Mouse (Mus musculus) midbrain, postnatal 0 days (tissue): ENCODE measurements at regions not wholly inside any gene's neighbourhood (a gene's known extent, or its start where the extent isn't known, plus 50 kb on each side); places are given as distances from the start of the nearest gene placed in this dataset.
"Not testable (repeated sequence)": the region's sequence is repeated elsewhere in the genome, so short reads cannot be mapped to it uniquely, and the experiment has no call there.

Experiments used
- ATAC-seq: fragments of 200-750 bp; cut with Nextera tagmentation; 2 replicates; pipeline ENCODE4 v1.8.0; 2017; ENCODE audit warnings: moderate number of reproducible peaks, mild to moderate bottlenecking, moderate TSS enrichment, moderate library complexity; ENCODE audit not compliant: low FRiP score
- DNase-seq: peaks from one replicate; pipeline ENCODE4 v3.0.0-alpha.2; 2015; ENCODE audit warnings: low spot score
- H3K27ac ChIP-seq: fragments of 300-500 bp; sonication (generic); 2 replicates; pipeline ENCODE4 v1.5.1; 2014; ENCODE audit warnings: low read depth, mild to moderate bottlenecking, low read length, mixed read lengths
- H3K27me3 ChIP-seq: fragments of 300-500 bp; sonication (generic); 2 replicates; pipeline ENCODE4 v1.6.1; 2014; ENCODE audit warnings: low read length, control low read depth, mixed read lengths; ENCODE audit not compliant: insufficient read depth
- H3K36me3 ChIP-seq: fragments of 300-500 bp; sonication (generic); 2 replicates; pipeline ENCODE4 v1.6.1; 2014; ENCODE audit warnings: low read length, control low read depth, mixed read lengths; ENCODE audit not compliant: insufficient read depth
- H3K4me1 ChIP-seq: fragments of 300-500 bp; sonication (generic); 2 replicates; pipeline ENCODE4 v1.6.1; 2014; ENCODE audit warnings: mild to moderate bottlenecking, control low read depth, antibody characterized with exemption, low read length, mixed read lengths; ENCODE audit not compliant: insufficient read depth
- H3K4me2 ChIP-seq: fragments of 300-500 bp; sonication (generic); 2 replicates; pipeline ENCODE4 v1.6.1; 2014; ENCODE audit warnings: low read depth, mild to moderate bottlenecking, low read length, mixed read lengths; ENCODE audit not compliant: poor library complexity, severe bottlenecking
- H3K4me3 ChIP-seq: fragments of 300-500 bp; sonication (generic); 2 replicates; pipeline ENCODE4 v1.5.1; 2014; ENCODE audit warnings: low read depth, mild to moderate bottlenecking, low read length, moderate library complexity
- H3K9ac ChIP-seq: fragments of 300-500 bp; sonication (generic); replicated peaks from 2 replicates; pipeline ENCODE4 v1.6.1; 2014; ENCODE audit warnings: mild to moderate bottlenecking, low read length, moderate library complexity, mixed read lengths; ENCODE audit not compliant: poor library complexity, severe bottlenecking
- H3K9me3 ChIP-seq: fragments of 300-500 bp; sonication (generic); 2 replicates; pipeline ENCODE4 v1.6.1; 2016; ENCODE audit warnings: low read length, control low read depth
- CTCF ChIP-seq: IDR thresholded peaks from 2 replicates; pipeline ENCODE4 v1.5.1; 2016; ENCODE audit warnings: antibody characterized with exemption, mild to moderate bottlenecking
- WGBS: fragments of 180-500 bp; shearing (Covaris S2); extraction: QIAGEN DNeasy Blood & Tissue Kit; methylation state at CpG from one replicate; pipeline ENCODE4 v1.1.7; 2014; 5-methylcytosine and 5-hydroxymethylcytosine counted together

DNA sequence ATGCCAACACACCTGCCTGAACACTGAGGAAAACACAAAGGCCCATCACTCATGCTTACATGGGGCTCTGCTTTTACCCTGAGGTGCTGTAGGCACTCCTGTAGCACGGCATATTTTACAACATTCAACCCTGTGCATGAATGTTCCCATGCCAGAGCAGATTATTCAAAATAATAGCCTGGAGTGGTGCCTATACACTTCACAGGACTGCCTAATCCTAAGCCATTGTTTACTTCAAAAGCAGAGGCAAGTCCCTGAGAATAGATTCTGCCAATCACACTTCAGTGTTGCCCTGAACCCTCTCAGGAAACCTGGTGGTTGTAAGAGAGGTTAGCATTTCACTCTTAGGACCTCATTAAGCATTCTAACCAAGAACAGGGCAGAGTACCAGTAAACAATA, 828.1 kb downstream of the Ttll7 start:
- DNase-seq (no peak), ATAC-seq (no peak)
- Histone ChIP-seq H3K27me3 (no peaks in the 10 kb centered on the region), H3K27ac (no peak overlapping the region), H3K4me1 (no peaks in the 10 kb centered on the region), H3K4me3 (no peak overlapping the region), H3K9me3 (no peaks in the 10 kb centered on the region), H3K9ac (no peak overlapping the region), H3K36me3 (no peaks in the 10 kb centered on the region), H3K4me2 (no peak overlapping the region)
- no peak for TF ChIP-seq CTCF
- WGBS = 17% methylated on average over 1 of the region's 1 CpGs

DNA sequence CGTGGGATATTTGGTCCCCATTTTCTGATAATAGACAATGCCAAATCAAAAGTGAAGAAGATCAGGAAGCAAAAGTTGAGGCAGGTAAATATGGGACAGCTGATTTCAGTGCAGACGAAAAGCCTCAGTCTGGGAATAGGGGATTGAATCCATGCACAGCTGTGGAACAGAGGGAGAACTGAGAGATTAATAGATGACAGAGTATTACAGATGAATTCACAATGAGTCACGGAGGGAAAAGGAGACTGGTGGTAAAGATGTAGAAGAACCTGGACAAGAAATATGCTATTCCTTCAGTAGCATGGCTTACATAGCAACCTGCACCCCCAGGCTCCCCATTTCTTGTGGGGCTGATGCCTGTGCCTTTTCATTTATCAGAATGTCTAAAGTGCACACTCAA, 810.4 kb downstream of the Ttll7 start:
- H3K36me3 ChIP-seq = no peaks in the 10 kb centered on the region
- H3K27ac ChIP-seq = no peak overlapping the region
- DNase-seq (no peak), ATAC-seq (no peak)
- no peak overlapping the region for H3K4me3 ChIP-seq
- no peak overlapping the region for H3K4me2 ChIP-seq
- 71% methylated on average over 3 of the region's 3 CpGs for WGBS
- H3K27me3 ChIP-seq = no peaks in the 10 kb centered on the region
- no peaks in the 10 kb centered on the region for H3K9me3 ChIP-seq
- no peak overlapping the region for H3K9ac ChIP-seq
- no peaks in the 10 kb centered on the region for H3K4me1 ChIP-seq
- no peak for TF ChIP-seq CTCF

DNA sequence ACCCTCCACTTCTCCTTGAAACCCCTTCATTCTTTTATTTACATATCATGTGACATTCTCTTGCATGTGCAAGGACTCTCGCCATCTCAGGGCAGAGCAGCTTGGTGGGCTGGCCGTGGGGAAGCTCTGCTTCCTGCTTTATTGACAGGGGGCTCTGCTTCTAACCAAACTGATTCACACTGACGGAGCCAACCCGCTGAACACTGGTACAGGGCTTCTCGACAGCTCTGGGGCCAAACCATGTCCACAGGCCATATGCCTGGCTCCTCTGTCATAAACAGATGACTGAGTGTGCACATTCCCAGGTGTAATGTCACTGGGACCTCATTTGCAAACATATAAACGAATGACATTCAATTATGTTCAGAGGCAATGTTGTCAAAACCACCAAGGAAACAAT, 800.7 kb downstream of the Ttll7 start:
- DNase-seq = peak; percentile 14
- Histone ChIP-seq H3K27ac (no peak overlapping the region), H3K4me2 (no peak overlapping the region), H3K4me1 (no peaks in the 10 kb centered on the region), H3K9ac (no peak overlapping the region), H3K36me3 (no peaks in the 10 kb centered on the region), H3K9me3 (no peaks in the 10 kb centered on the region), H3K4me3 (no peak overlapping the region), H3K27me3 (no peaks in the 10 kb centered on the region)
- WGBS = 42% methylated on average over 6 of the region's 6 CpGs
- no peak for TF ChIP-seq CTCF
- ATAC-seq = no peak

DNA sequence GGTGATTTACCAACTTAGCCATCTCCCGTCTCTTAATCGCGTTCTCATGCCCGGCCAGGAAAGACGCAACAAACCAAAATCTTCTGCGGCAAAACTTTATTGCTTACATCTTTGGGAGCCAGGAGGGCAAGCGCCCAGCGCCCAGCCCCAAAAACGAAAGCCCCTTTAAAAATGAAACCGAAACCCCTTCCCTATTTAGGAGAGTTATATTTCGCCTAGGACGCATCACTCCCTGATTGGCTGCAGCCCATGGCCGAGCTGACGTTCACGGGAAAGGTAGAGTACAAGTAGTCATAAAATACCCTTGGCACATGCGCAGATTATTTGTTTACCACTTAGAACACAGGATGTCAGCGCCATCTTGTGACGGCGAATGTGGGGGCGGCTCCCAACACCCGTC, 783.3 kb downstream of the Ttll7 start:
- not testable (repeated sequence) for ATAC-seq

DNA sequence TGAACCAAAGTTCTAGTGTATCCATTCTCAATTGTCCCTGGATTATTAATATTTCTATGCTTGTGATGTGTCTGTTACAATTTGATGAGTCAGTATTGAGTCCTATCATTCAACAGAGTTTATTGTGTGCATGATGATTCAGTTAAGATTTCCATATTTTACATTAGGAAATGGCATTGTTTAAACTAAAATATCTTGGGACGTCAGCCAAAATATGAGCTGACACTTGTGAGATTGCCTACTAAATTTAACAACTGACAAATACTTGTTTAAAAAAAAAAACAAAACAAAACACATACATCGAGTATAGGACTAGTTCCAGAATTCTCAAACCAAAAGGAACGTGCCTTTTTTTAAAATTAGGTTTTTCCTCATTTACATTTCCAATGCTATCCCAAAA, 779.0 kb downstream of the Ttll7 start:
- no peak overlapping the region for H3K4me3 ChIP-seq
- no peaks in the 10 kb centered on the region for H3K4me1 ChIP-seq
- no peak for ATAC-seq
- no peaks in the 10 kb centered on the region for H3K27me3 ChIP-seq
- H3K9ac ChIP-seq = no peak overlapping the region
- H3K36me3 ChIP-seq = no peaks in the 10 kb centered on the region
- no peak for TF ChIP-seq CTCF
- 92% methylated on average over 3 of the region's 3 CpGs for WGBS
- H3K27ac ChIP-seq = no peak overlapping the region
- no peak for DNase-seq
- no peak overlapping the region for H3K4me2 ChIP-seq
- no peaks in the 10 kb centered on the region for H3K9me3 ChIP-seq

More for the DNA sequence above, 783.3 kb downstream of the Ttll7 start:
- not testable (repeated sequence) for H3K9me3 ChIP-seq, H3K4me3 ChIP-seq, H3K27me3 ChIP-seq, H3K4me1 ChIP-seq, DNase-seq, H3K27ac ChIP-seq, H3K36me3 ChIP-seq, H3K9ac ChIP-seq, H3K4me2 ChIP-seq
- 95% methylated on average over 17 of the region's 21 CpGs for WGBS

DNA sequence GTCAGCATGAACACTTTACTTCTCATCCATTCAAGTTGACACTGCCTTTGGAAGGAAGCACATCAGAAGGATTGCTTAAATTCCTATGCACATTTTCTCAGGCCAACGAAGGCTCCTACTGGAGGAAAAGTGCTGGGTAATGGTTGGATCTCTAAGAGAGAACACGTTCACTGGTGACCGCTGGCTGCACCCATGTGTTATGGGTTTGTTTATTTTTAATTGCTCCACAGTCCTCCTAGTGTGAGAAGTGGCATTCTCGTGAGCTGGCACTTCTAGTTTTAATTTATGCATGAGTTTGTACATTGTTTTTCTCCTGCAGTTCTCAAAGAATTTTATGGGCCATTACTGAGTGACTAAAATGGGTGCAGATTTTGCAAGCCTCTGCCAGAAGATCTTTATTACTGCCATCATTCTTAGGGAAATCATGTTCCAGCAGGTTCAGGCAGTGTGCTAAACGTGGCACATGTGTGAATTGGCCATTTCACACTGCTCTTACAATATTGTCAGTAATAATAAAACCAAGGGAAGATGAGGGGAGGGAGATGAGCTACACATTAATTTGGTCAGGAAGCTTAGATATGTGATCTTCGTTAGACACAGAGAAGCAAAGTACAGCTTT, 731.6 kb downstream of the Ttll7 start:
- no peak for ATAC-seq
- Histone ChIP-seq H3K27ac (no peak overlapping the region), H3K9ac (no peak overlapping the region), H3K4me1 (no peaks in the 10 kb centered on the region), H3K4me3 (no peak overlapping the region), H3K36me3 (no peaks in the 10 kb centered on the region), H3K9me3 (no peaks in the 10 kb centered on the region), H3K27me3 (no peaks in the 10 kb centered on the region), H3K4me2 (no peak overlapping the region)
- TF ChIP-seq CTCF = no peak
- WGBS = 77% methylated on average over 6 of the region's 6 CpGs
- DNase-seq = no peak
